Mouse (Mus musculus) hindbrain, embryonic 15.5 days (tissue): Measurements from ENCODE around the gene Chrm3. TPM values are rescaled to one million over a fixed set of nuclear protein-coding genes. Genes with fewer than 3 reads are reported as not detected.

Experiments used
- ATAC-seq: fragments of 200-750 bp; cut with Nextera tagmentation; 2 replicates; pipeline ENCODE4 v1.8.0; 2017; ENCODE audit warnings: low read depth, moderate number of reproducible peaks, moderate TSS enrichment; ENCODE audit not compliant: low FRiP score
- H3K27ac ChIP-seq: fragments of 300-500 bp; sonication (generic); replicated peaks from 2 replicates; pipeline ENCODE4 v1.5.1; 2015; ENCODE audit warnings: mild to moderate bottlenecking, inconsistent platforms
- H3K27me3 ChIP-seq: fragments of 300-500 bp; sonication (generic); 2 replicates; pipeline ENCODE4 v1.6.1; 2015; ENCODE audit warnings: control low read depth, inconsistent platforms
- H3K36me3 ChIP-seq: fragments of 300-500 bp; sonication (generic); 2 replicates; pipeline ENCODE4 v1.6.1; 2015; ENCODE audit warnings: control low read depth, inconsistent platforms
- H3K4me1 ChIP-seq: fragments of 300-500 bp; sonication (generic); replicated peaks from 2 replicates; pipeline ENCODE4 v1.6.1; 2015; ENCODE audit warnings: control low read depth, inconsistent platforms
- H3K4me2 ChIP-seq: fragments of 300-500 bp; sonication (generic); 2 replicates; pipeline ENCODE4 v1.6.1; 2015; ENCODE audit warnings: moderate library complexity, mild to moderate bottlenecking, inconsistent platforms
- H3K4me3 ChIP-seq: fragments of 300-500 bp; sonication (generic); 2 replicates; pipeline ENCODE4 v1.5.1; 2015; ENCODE audit warnings: mild to moderate bottlenecking, inconsistent platforms
- H3K9ac ChIP-seq: fragments of 300-500 bp; sonication (generic); 2 replicates; pipeline ENCODE4 v1.6.1; 2015; ENCODE audit warnings: inconsistent platforms
- H3K9me3 ChIP-seq: fragments of 300-500 bp; sonication (generic); 2 replicates; pipeline ENCODE4 v1.6.1; 2016; ENCODE audit warnings: control low read depth, inconsistent platforms
- WGBS: fragments of 180-500 bp; shearing (Covaris S2); methylation state at CpG from one replicate; pipeline ENCODE4 v1.1.7; 2015; 5-methylcytosine and 5-hydroxymethylcytosine counted together
- polyA plus RNA-seq: library from polyadenylated mRNA; unstranded; fragments of >200 nt; fragmentation: Nextera tagmentation; extraction: Ambion mirVana; gene quantifications from 2 replicates; pipeline ENCODE4 v1.2.1, GENCODE M21; 2015

Gene Chrm3
- polyA plus RNA-seq, 1 experiment from 2014 or later: 3.2 TPM

GRCm38 (mm10) chr13:10002916-10003315, 357.7 kb downstream of the Chrm3 start:
- H3K9ac ChIP-seq: no peak overlapping the region
- no peaks in the 10 kb centered on the region for H3K36me3 ChIP-seq
- no peaks in the 10 kb centered on the region for H3K27me3 ChIP-seq
- ATAC-seq: no peak
- no peaks in the 10 kb centered on the region for H3K9me3 ChIP-seq
- no peak overlapping the region for H3K4me2 ChIP-seq
- no peak overlapping the region for H3K27ac ChIP-seq
- 73% methylated on average over 4 of the region's 4 CpGs for WGBS
- H3K4me1 ChIP-seq: no peaks in the 10 kb centered on the region
- no peak overlapping the region for H3K4me3 ChIP-seq

- Histone ChIP-seq H3K9ac (no peak overlapping the region), H3K27me3 (no peaks in the 10 kb centered on the region), H3K4me3 (no peak overlapping the region), H3K27ac (no peak overlapping the region), H3K4me2 (no peak overlapping the region), H3K9me3 (no peaks in the 10 kb centered on the region), H3K4me1 (no peaks in the 10 kb centered on the region), H3K36me3 (no peaks in the 10 kb centered on the region)
- no peak for ATAC-seq
- 79% methylated on average over 2 of the region's 2 CpGs for WGBS
Observed at GRCm38 (mm10) chr13:9997664-9998328, 362.9 kb downstream of the Chrm3 start.

GRCm38 (mm10) chr13:9995852-9996251, 364.8 kb downstream of the Chrm3 start:
- Histone ChIP-seq H3K27me3 (no peaks in the 10 kb centered on the region), H3K27ac (no peak overlapping the region), H3K9ac (no peak overlapping the region), H3K4me1 (no peaks in the 10 kb centered on the region), H3K4me2 (no peak overlapping the region), H3K4me3 (no peak overlapping the region), H3K9me3 (no peaks in the 10 kb centered on the region), H3K36me3 (no peaks in the 10 kb centered on the region)
- WGBS: 100% methylated on average over 1 of the region's 1 CpGs
- ATAC-seq: no peak

GRCm38 (mm10) chr13:9993571-9993970, 367.1 kb downstream of the Chrm3 start:
- WGBS: 92% methylated on average over 3 of the region's 3 CpGs
- Histone ChIP-seq H3K4me3 (no peak overlapping the region), H3K9ac (no peak overlapping the region), H3K9me3 (no peaks in the 10 kb centered on the region), H3K27me3 (no peaks in the 10 kb centered on the region), H3K27ac (no peak overlapping the region), H3K4me1 (no peaks in the 10 kb centered on the region), H3K36me3 (no peaks in the 10 kb centered on the region), H3K4me2 (no peak overlapping the region)
- ATAC-seq: no peak

- no peaks in the 10 kb centered on the region for H3K9me3 ChIP-seq
- H3K4me3 ChIP-seq: no peak overlapping the region
- no peaks in the 10 kb centered on the region for H3K27me3 ChIP-seq
- no peak overlapping the region for H3K4me2 ChIP-seq
- H3K9ac ChIP-seq: no peak overlapping the region
- no peak for ATAC-seq
- no peaks in the 10 kb centered on the region for H3K4me1 ChIP-seq
- no peak overlapping the region for H3K27ac ChIP-seq
- H3K36me3 ChIP-seq: no peaks in the 10 kb centered on the region
- 81% methylated on average over 2 of the region's 2 CpGs for WGBS
Observed at GRCm38 (mm10) chr13:9992640-9993039, 368.0 kb downstream of the Chrm3 start.

- 65% methylated on average over 6 of the region's 6 CpGs for WGBS
- H3K36me3 ChIP-seq: no peaks in the 10 kb centered on the region
- no peaks in the 10 kb centered on the region for H3K4me1 ChIP-seq
- no peak overlapping the region for H3K4me3 ChIP-seq
- H3K4me2 ChIP-seq: no peak overlapping the region
- H3K27ac ChIP-seq: no peak overlapping the region
- no peak for ATAC-seq
- H3K27me3 ChIP-seq: no peaks in the 10 kb centered on the region
- H3K9ac ChIP-seq: no peak overlapping the region
- H3K9me3 ChIP-seq: no peaks in the 10 kb centered on the region
Observed at GRCm38 (mm10) chr13:9985648-9986047, 375.0 kb downstream of the Chrm3 start.

GRCm38 (mm10) chr13:9983293-9983692, 377.4 kb downstream of the Chrm3 start:
- 74% methylated on average over 2 of the region's 2 CpGs for WGBS
- no peak for ATAC-seq

GRCm38 (mm10) chr13:9977699-9978098, 382.9 kb downstream of the Chrm3 start:
- Histone ChIP-seq H3K4me3 (no peak overlapping the region), H3K27me3 (no peaks in the 10 kb centered on the region)

More at GRCm38 (mm10) chr13:9983293-9983692, 377.4 kb downstream of the Chrm3 start:
- no peak overlapping the region for H3K4me2 ChIP-seq
- H3K4me3 ChIP-seq: no peak overlapping the region
- H3K4me1 ChIP-seq: no peaks in the 10 kb centered on the region
- H3K27ac ChIP-seq: no peak overlapping the region
- no peaks in the 10 kb centered on the region for H3K9me3 ChIP-seq
- H3K36me3 ChIP-seq: no peaks in the 10 kb centered on the region
- H3K27me3 ChIP-seq: no peaks in the 10 kb centered on the region
- no peak overlapping the region for H3K9ac ChIP-seq

GRCm38 (mm10) chr13:9973742-9974321, 386.8 kb downstream of the Chrm3 start:
- Histone ChIP-seq H3K9me3 (no peaks in the 10 kb centered on the region), H3K27ac (no peak overlapping the region), H3K4me1 (no peaks in the 10 kb centered on the region), H3K4me2 (no peak overlapping the region), H3K4me3 (no peak overlapping the region), H3K36me3 (no peaks in the 10 kb centered on the region), H3K9ac (no peak overlapping the region), H3K27me3 (no peaks in the 10 kb centered on the region)
- no peak for ATAC-seq
- WGBS: 55% methylated on average over 2 of the region's 2 CpGs

More at GRCm38 (mm10) chr13:9977699-9978098, 382.9 kb downstream of the Chrm3 start:
- Histone ChIP-seq H3K36me3 (no peaks in the 10 kb centered on the region), H3K27ac (no peak overlapping the region), H3K9me3 (no peaks in the 10 kb centered on the region), H3K9ac (no peak overlapping the region), H3K4me1 (no peaks in the 10 kb centered on the region), H3K4me2 (no peak overlapping the region)
- WGBS: 66% methylated on average over 1 of the region's 1 CpGs
- ATAC-seq: peak; percentile 84

- Histone ChIP-seq H3K27me3 (no peaks in the 10 kb centered on the region), H3K27ac (no peak overlapping the region), H3K4me2 (no peak overlapping the region), H3K9me3 (no peaks in the 10 kb centered on the region), H3K36me3 (no peaks in the 10 kb centered on the region), H3K4me1 (no peaks in the 10 kb centered on the region), H3K4me3 (no peak overlapping the region), H3K9ac (no peak overlapping the region)
- ATAC-seq: no peak
- 63% methylated on average over 4 of the region's 4 CpGs for WGBS
Observed at GRCm38 (mm10) chr13:9971845-9972244, 388.8 kb downstream of the Chrm3 start.

GRCm38 (mm10) chr13:9952619-9953018, 408.0 kb downstream of the Chrm3 start:
- no peak overlapping the region for H3K27ac ChIP-seq
- no peaks in the 10 kb centered on the region for H3K27me3 ChIP-seq
- no peak for ATAC-seq

GRCm38 (mm10) chr13:9951376-9951775, 409.3 kb downstream of the Chrm3 start:
- no peak for ATAC-seq
- WGBS: 86% methylated on average over 1 of the region's 1 CpGs
- no peak overlapping the region for H3K4me3 ChIP-seq
- no peak overlapping the region for H3K4me2 ChIP-seq
- no peaks in the 10 kb centered on the region for H3K9me3 ChIP-seq
- H3K36me3 ChIP-seq: no peaks in the 10 kb centered on the region
- no peak overlapping the region for H3K9ac ChIP-seq
- no peaks in the 10 kb centered on the region for H3K27me3 ChIP-seq
- no peaks in the 10 kb centered on the region for H3K4me1 ChIP-seq
- H3K27ac ChIP-seq: no peak overlapping the region

More at GRCm38 (mm10) chr13:9952619-9953018, 408.0 kb downstream of the Chrm3 start:
- H3K4me2 ChIP-seq: no peak overlapping the region
- H3K36me3 ChIP-seq: no peaks in the 10 kb centered on the region
- no peaks in the 10 kb centered on the region for H3K4me1 ChIP-seq
- no peak overlapping the region for H3K4me3 ChIP-seq
- no peak overlapping the region for H3K9ac ChIP-seq
- no peaks in the 10 kb centered on the region for H3K9me3 ChIP-seq

GRCm38 (mm10) chr13:9949091-9949490, 411.6 kb downstream of the Chrm3 start:
- H3K4me1 ChIP-seq: no peaks in the 10 kb centered on the region
- no peak overlapping the region for H3K4me2 ChIP-seq
- H3K27me3 ChIP-seq: no peaks in the 10 kb centered on the region
- H3K9ac ChIP-seq: no peak overlapping the region
- 96% methylated on average over 4 of the region's 4 CpGs for WGBS
- H3K36me3 ChIP-seq: no peaks in the 10 kb centered on the region
- H3K4me3 ChIP-seq: no peak overlapping the region
- no peak overlapping the region for H3K27ac ChIP-seq
- H3K9me3 ChIP-seq: no peaks in the 10 kb centered on the region
- no peak for ATAC-seq
